Mouse (Mus musculus) cerebellum, adult 18-20 months (tissue): ENCODE results near the gene Ina.
A peak's percentile ranks its signal among the peaks of the same experiment; 100 is the strongest.

Experiments used
- DNase-seq, 2 experiments: peaks; one replicate each; pipeline ENCODE4 v3.0.0; 2021

Ina gene

GRCm38 (mm10) chr19:47015396-47015795 is 898 bp downstream of the Ina start:
- peak in 1 of 2 experiments; percentile 60 for DNase-seq

GRCm38 (mm10) chr19:47015965-47016364 is 1.5 kb downstream of the Ina start:
- DNase-seq = no peak

GRCm38 (mm10) chr19:47016487-47016886 is 2.0 kb downstream of the Ina start:
- peak in 1 of 2 experiments; percentile 46 for DNase-seq

GRCm38 (mm10) chr19:47017831-47018230 is 3.3 kb downstream of the Ina start:
- DNase-seq = peak in 1 of 2 experiments; percentile 32

- DNase-seq = no peak
These were observed 3.8 kb downstream of the Ina start for GRCm38 (mm10) chr19:47018330-47018729.

- no peak for DNase-seq
These were observed 4.8 kb downstream of the Ina start for GRCm38 (mm10) chr19:47019326-47019725.

- no peak for DNase-seq
These were observed 8.2 kb downstream of the Ina start for GRCm38 (mm10) chr19:47022709-47023108.

- no peak for DNase-seq
These were observed 9.0 kb downstream of the Ina start for GRCm38 (mm10) chr19:47023546-47023945.

GRCm38 (mm10) chr19:47024954-47025353 is 10.5 kb downstream of the Ina start:
- no peak for DNase-seq

- DNase-seq = no peak
These were observed 12.0 kb downstream of the Ina start for GRCm38 (mm10) chr19:47026513-47026912.

- no peak for DNase-seq
These were observed 15.3 kb downstream of the Ina start for GRCm38 (mm10) chr19:47029796-47030195.

- no peak for DNase-seq
These were observed 17.3 kb downstream of the Ina start for GRCm38 (mm10) chr19:47031770-47032169.

GRCm38 (mm10) chr19:47034916-47035315 is 20.4 kb downstream of the Ina start:
- no peak for DNase-seq

- DNase-seq = no peak
These were observed 22.1 kb downstream of the Ina start for GRCm38 (mm10) chr19:47036596-47036995.

GRCm38 (mm10) chr19:47040720-47041473 is 26.4 kb downstream of the Ina start:
- DNase-seq = no peak

GRCm38 (mm10) chr19:47043608-47044007 is 29.1 kb downstream of the Ina start:
- no peak for DNase-seq

GRCm38 (mm10) chr19:47046343-47046742 is 31.8 kb downstream of the Ina start:
- DNase-seq = no peak

GRCm38 (mm10) chr19:47047236-47047833 is 32.8 kb downstream of the Ina start:
- no peak for DNase-seq

- no peak for DNase-seq
These were observed 34.6 kb downstream of the Ina start for GRCm38 (mm10) chr19:47049061-47049460.

- no peak for DNase-seq
These were observed 35.3 kb downstream of the Ina start for GRCm38 (mm10) chr19:47049840-47050239.

GRCm38 (mm10) chr19:47050271-47051032 is 36.0 kb downstream of the Ina start, which contains the start of gene Pcgf6:
Gene Pcgf6, minus strand, starts transcription at chr19:47050906.
- DNase-seq = peak; percentile 92 to 93

- no peak for DNase-seq
These were observed 38.4 kb downstream of the Ina start for GRCm38 (mm10) chr19:47052927-47053326.

GRCm38 (mm10) chr19:47053471-47053870 is 39.0 kb downstream of the Ina start:
- no peak for DNase-seq

GRCm38 (mm10) chr19:47057684-47058083 is 43.2 kb downstream of the Ina start:
- DNase-seq = no peak
